Mouse (Mus musculus) liver, embryonic 11.5 days (tissue): ENCODE data around the gene Eif1. TPM values are rescaled to one million over a fixed set of nuclear protein-coding genes. Genes with fewer than 3 reads are reported as not detected.
"Not testable (repeated sequence)": the region's sequence is repeated elsewhere in the genome, so short reads cannot be mapped to it uniquely, and the experiment has no call there.

Experiments used
- ATAC-seq: fragments of 200-750 bp; cut with Nextera tagmentation; replicated peaks from 2 replicates; pipeline ENCODE4 v1.8.0; 2017; ENCODE audit warnings: moderate number of reproducible peaks, mild to moderate bottlenecking, moderate TSS enrichment, moderate library complexity; ENCODE audit not compliant: low FRiP score
- DNase-seq: peaks from one replicate; pipeline ENCODE4 v3.0.0-alpha.2; 2017; ENCODE audit warnings: low spot score
- H3K27ac ChIP-seq: fragments of 300-500 bp; sonication (generic); 2 replicates; pipeline ENCODE4 v1.5.1; 2014; ENCODE audit warnings: mild to moderate bottlenecking, low read depth, low read length, control low read depth
- H3K27me3 ChIP-seq: fragments of 300-500 bp; sonication (generic); replicated peaks from 2 replicates; pipeline ENCODE4 v1.6.1; 2014; ENCODE audit warnings: low read length, mixed read lengths; ENCODE audit not compliant: control insufficient read depth, insufficient read depth
- H3K36me3 ChIP-seq: fragments of 300-500 bp; sonication (generic); 2 replicates; pipeline ENCODE4 v1.6.1; 2014; ENCODE audit warnings: mild to moderate bottlenecking, low read length, moderate library complexity, mixed read lengths; ENCODE audit not compliant: control insufficient read depth, insufficient read depth
- H3K4me1 ChIP-seq: fragments of 300-500 bp; sonication (generic); replicated peaks from 2 replicates; pipeline ENCODE4 v1.6.1; 2014; ENCODE audit warnings: low read length, mixed read lengths; ENCODE audit not compliant: control insufficient read depth, insufficient read depth
- H3K4me2 ChIP-seq: fragments of 300-500 bp; sonication (generic); 2 replicates; pipeline ENCODE4 v1.6.1; 2014; ENCODE audit warnings: mild to moderate bottlenecking, control low read depth, moderate library complexity
- H3K4me3 ChIP-seq: fragments of 300-500 bp; sonication (generic); 2 replicates; pipeline ENCODE4 v1.5.1; 2014; ENCODE audit warnings: low read depth, low read length, control low read depth
- H3K9ac ChIP-seq: fragments of 300-500 bp; sonication (generic); 2 replicates; pipeline ENCODE4 v1.6.1; 2014; ENCODE audit warnings: low read depth, low read length, control low read depth
- H3K9me3 ChIP-seq: fragments of 300-500 bp; sonication (generic); 2 replicates; pipeline ENCODE4 v1.6.1; 2016; ENCODE audit warnings: low read length, inconsistent platforms, mixed read lengths; ENCODE audit not compliant: control insufficient read depth
- WGBS: fragments of 180-500 bp; shearing (Covaris S2); extraction: QIAGEN DNeasy Blood & Tissue Kit; methylation state at CpG from one replicate; pipeline ENCODE4 v1.1.7; 2014; 5-methylcytosine and 5-hydroxymethylcytosine counted together
- polyA plus RNA-seq: library from polyadenylated mRNA; unstranded; fragments of >200 nt; fragmentation: Nextera tagmentation; extraction: Ambion mirVana; gene quantifications from 2 replicates; pipeline ENCODE4 v1.2.1, GENCODE M21; 2014

The Eif1 gene
- polyA plus RNA-seq, 1 experiment from 2014 or later: 2,222 TPM

- DNase-seq: no peak
- no peak overlapping the region for H3K4me3 ChIP-seq
- H3K4me1 ChIP-seq: no peaks in the 10 kb centered on the region
- H3K9me3 ChIP-seq: no peaks in the 10 kb centered on the region
- H3K27ac ChIP-seq: no peak overlapping the region
- no peak overlapping the region for H3K4me2 ChIP-seq
- ATAC-seq: no peak
- 46% methylated on average over 5 of the region's 5 CpGs for WGBS
- no peak overlapping the region for H3K9ac ChIP-seq
- H3K27me3 ChIP-seq: no peaks in the 10 kb centered on the region
- H3K36me3 ChIP-seq: no peaks in the 10 kb centered on the region
These were observed 18.4 kb upstream of the Eif1 start for GRCm38 (mm10) chr11:100301292-100301691.

GRCm38 (mm10) chr11:100307900-100308299, 11.8 kb upstream of the Eif1 start:
- Histone ChIP-seq H3K4me3 (no peak overlapping the region), H3K9me3 (no peaks in the 10 kb centered on the region), H3K4me2 (no peak overlapping the region), H3K27ac (no peak overlapping the region), H3K36me3 (no peaks in the 10 kb centered on the region), H3K4me1 (no peaks in the 10 kb centered on the region), H3K27me3 (no peaks in the 10 kb centered on the region), H3K9ac (no peak overlapping the region)
- DNase-seq: no peak
- ATAC-seq: no peak
- 83% methylated on average over 5 of the region's 5 CpGs for WGBS

GRCm38 (mm10) chr11:100308672-100309071, 11.0 kb upstream of the Eif1 start:
- not testable (repeated sequence) for H3K9me3 ChIP-seq, H3K4me1 ChIP-seq, H3K4me2 ChIP-seq, H3K27ac ChIP-seq, H3K27me3 ChIP-seq, ATAC-seq, DNase-seq, H3K36me3 ChIP-seq, H3K9ac ChIP-seq, H3K4me3 ChIP-seq
- 78% methylated on average over 6 of the region's 6 CpGs for WGBS

GRCm38 (mm10) chr11:100311656-100312055, 8.0 kb upstream of the Eif1 start:
- Histone ChIP-seq H3K27ac (no peak overlapping the region), H3K4me2 (no peak overlapping the region), H3K4me1 (no peaks in the 10 kb centered on the region), H3K4me3 (no peak overlapping the region), H3K36me3 (no peaks in the 10 kb centered on the region), H3K27me3 (no peaks in the 10 kb centered on the region), H3K9me3 (no peaks in the 10 kb centered on the region), H3K9ac (no peak overlapping the region)
- DNase-seq (no peak), ATAC-seq (no peak)
- WGBS: 57% methylated on average over 1 of the region's 1 CpGs

GRCm38 (mm10) chr11:100312096-100312679, 7.5 kb upstream of the Eif1 start:
- ATAC-seq (no peak), DNase-seq (no peak)
- H3K4me3 ChIP-seq: no peak overlapping the region
- no peaks in the 10 kb centered on the region for H3K36me3 ChIP-seq
- H3K4me2 ChIP-seq: no peak overlapping the region
- H3K4me1 ChIP-seq: no peaks in the 10 kb centered on the region
- no peaks in the 10 kb centered on the region for H3K27me3 ChIP-seq
- no peak overlapping the region for H3K27ac ChIP-seq
- WGBS: 51% methylated on average over 5 of the region's 5 CpGs
- H3K9ac ChIP-seq: no peak overlapping the region
- H3K9me3 ChIP-seq: no peaks in the 10 kb centered on the region

GRCm38 (mm10) chr11:100313424-100313823, 6.3 kb upstream of the Eif1 start:
- H3K4me3 ChIP-seq: no peak overlapping the region
- H3K9ac ChIP-seq: no peak overlapping the region
- no peak overlapping the region for H3K4me2 ChIP-seq
- no peaks in the 10 kb centered on the region for H3K9me3 ChIP-seq
- no peaks in the 10 kb centered on the region for H3K27me3 ChIP-seq
- DNase-seq (no peak), ATAC-seq (no peak)
- 89% methylated on average over 6 of the region's 6 CpGs for WGBS
- H3K4me1 ChIP-seq: peaks cover 6% of the 10 kb centered on the region; the same call in 1 of the 2 replicates
- no peak overlapping the region for H3K27ac ChIP-seq
- no peaks in the 10 kb centered on the region for H3K36me3 ChIP-seq

GRCm38 (mm10) chr11:100315439-100315838, 4.2 kb upstream of the Eif1 start:
- H3K27ac ChIP-seq: no peak overlapping the region
- 95% methylated on average over 5 of the region's 5 CpGs for WGBS
- DNase-seq: no peak

GRCm38 (mm10) chr11:100317826-100318380, 1.8 kb upstream of the Eif1 start:
- peak overlapping the region; percentile 38; the same call in 1 of the 2 replicates for H3K9ac ChIP-seq

More at GRCm38 (mm10) chr11:100315439-100315838, 4.2 kb upstream of the Eif1 start:
- Histone ChIP-seq H3K9ac (no peak overlapping the region), H3K4me3 (no peak overlapping the region), H3K36me3 (peaks cover under 1% of the 10 kb centered on the region), H3K4me2 (no peak overlapping the region), H3K4me1 (peaks cover 8% of the 10 kb centered on the region; the same call in 1 of the 2 replicates), H3K9me3 (no peaks in the 10 kb centered on the region), H3K27me3 (no peaks in the 10 kb centered on the region)
- no peak for ATAC-seq

More at GRCm38 (mm10) chr11:100317826-100318380, 1.8 kb upstream of the Eif1 start:
- no peak for ATAC-seq
- 38% methylated on average over 6 of the region's 6 CpGs for WGBS
- Histone ChIP-seq H3K4me3 (no peak overlapping the region), H3K9me3 (no peaks in the 10 kb centered on the region), H3K4me2 (peak overlapping the region; percentile 70), H3K27ac (peak overlapping the region; percentile 83), H3K27me3 (no peaks in the 10 kb centered on the region), H3K36me3 (peaks cover 16% of the 10 kb centered on the region), H3K4me1 (peaks cover 8% of the 10 kb centered on the region; the same call in 1 of the 2 replicates)
- no peak for DNase-seq
